Mouse (Mus musculus): ENCODE results near the gene Bcat1.

Bcat1 gene

GRCm38 (mm10) chr6:145075548-145076224 lies at the start of gene Bcat1:
TSS of gene Bcat1 (minus strand) at chr6:145076184.
- peak; percentile 49 for DNase-seq (ENCODE audit: low read depth, low spot score)

- DNase-seq (ENCODE audit: low read depth, low spot score): no peak
Observed at GRCm38 (mm10) chr6:145125591-145126113, 49.7 kb upstream of the Bcat1 start.

GRCm38 (mm10) chr6:145124621-145125020 lies 48.6 kb upstream of the Bcat1 start:
- DNase-seq (ENCODE audit: low read depth, low spot score): no peak

- peak; percentile 66 for DNase-seq (ENCODE audit: low read depth, low spot score)
Observed at GRCm38 (mm10) chr6:145123136-145124060, 47.4 kb upstream of the Bcat1 start.

- peak; percentile 32 for DNase-seq (ENCODE audit: low read depth, low spot score)
Observed at GRCm38 (mm10) chr6:145122423-145123059, 46.6 kb upstream of the Bcat1 start.

- DNase-seq (ENCODE audit: low read depth, low spot score): peak; percentile 75
Observed at GRCm38 (mm10) chr6:145121590-145122420, 45.8 kb upstream of the Bcat1 start.

- peak; percentile 81 for DNase-seq (ENCODE audit: low read depth, low spot score)
Observed at GRCm38 (mm10) chr6:145120787-145121589, 45.0 kb upstream of the Bcat1 start.

- DNase-seq (ENCODE audit: low read depth, low spot score): no peak
Observed at GRCm38 (mm10) chr6:145120086-145120485, 44.1 kb upstream of the Bcat1 start.

GRCm38 (mm10) chr6:145116098-145116672 lies 40.2 kb upstream of the Bcat1 start:
- DNase-seq (ENCODE audit: low read depth, low spot score): peak; percentile 43

- DNase-seq (ENCODE audit: low read depth, low spot score): peak; percentile 78
Observed at GRCm38 (mm10) chr6:145115476-145116097, 39.6 kb upstream of the Bcat1 start, which contains the start of gene Lrmp. TSS of gene Lrmp (plus strand) at chr6:145115653.

- no peak for DNase-seq (ENCODE audit: low read depth, low spot score)
Observed at GRCm38 (mm10) chr6:145114561-145114960, 38.6 kb upstream of the Bcat1 start.

GRCm38 (mm10) chr6:145112865-145113264 lies 36.9 kb upstream of the Bcat1 start:
- no peak for DNase-seq (ENCODE audit: low read depth, low spot score)

GRCm38 (mm10) chr6:145110786-145111185 lies 34.8 kb upstream of the Bcat1 start:
- no peak for DNase-seq (ENCODE audit: low read depth, low spot score)

- DNase-seq (ENCODE audit: low read depth, low spot score): no peak
Observed at GRCm38 (mm10) chr6:145106163-145106842, 30.3 kb upstream of the Bcat1 start.

- DNase-seq (ENCODE audit: low read depth, low spot score): peak; percentile 51
Observed at GRCm38 (mm10) chr6:145105439-145105838, 29.5 kb upstream of the Bcat1 start.

- DNase-seq (ENCODE audit: low read depth, low spot score): peak; percentile 34
Observed at GRCm38 (mm10) chr6:145104241-145104939, 28.4 kb upstream of the Bcat1 start.

GRCm38 (mm10) chr6:145100923-145101322 lies 24.9 kb upstream of the Bcat1 start:
- DNase-seq (ENCODE audit: low read depth, low spot score): peak; percentile 59

- no peak for DNase-seq (ENCODE audit: low read depth, low spot score)
Observed at GRCm38 (mm10) chr6:145094431-145094830, 18.4 kb upstream of the Bcat1 start.
